Mouse (Mus musculus) neural tube, embryonic 13.5 days (tissue): ENCODE measurements at regions not wholly inside any gene's neighbourhood (a gene's known extent, or its start where the extent isn't known, plus 50 kb on each side); places are given as distances from the start of the nearest gene placed in this dataset.
"Not testable (repeated sequence)": the region's sequence is repeated elsewhere in the genome, so short reads cannot be mapped to it uniquely, and the experiment has no call there.

ENCODE experiments used
- ATAC-seq: fragments of 200-750 bp; cut with Nextera tagmentation; 2 replicates; pipeline ENCODE4 v1.8.0; 2017; ENCODE audit warnings: low read depth, mild to moderate bottlenecking, moderate TSS enrichment, moderate library complexity
- H3K27ac ChIP-seq: fragments of 300-500 bp; sonication (generic); replicated peaks from 2 replicates; pipeline ENCODE4 v1.5.1; 2015; ENCODE audit warnings: moderate library complexity, mild to moderate bottlenecking, inconsistent platforms
- H3K27me3 ChIP-seq: fragments of 300-500 bp; sonication (generic); 2 replicates; pipeline ENCODE4 v1.6.1; 2015; ENCODE audit warnings: mild to moderate bottlenecking, inconsistent platforms
- H3K36me3 ChIP-seq: fragments of 300-500 bp; sonication (generic); 2 replicates; pipeline ENCODE4 v1.6.1; 2015; ENCODE audit warnings: mild to moderate bottlenecking, inconsistent platforms
- H3K4me1 ChIP-seq: fragments of 300-500 bp; sonication (generic); replicated peaks from 2 replicates; pipeline ENCODE4 v1.6.1; 2015; ENCODE audit warnings: inconsistent platforms
- H3K4me2 ChIP-seq: fragments of 300-500 bp; sonication (generic); 2 replicates; pipeline ENCODE4 v1.6.1; 2015; ENCODE audit warnings: inconsistent platforms, mild to moderate bottlenecking, moderate library complexity
- H3K4me3 ChIP-seq: fragments of 300-500 bp; sonication (generic); 2 replicates; pipeline ENCODE4 v1.5.1; 2015; ENCODE audit warnings: mild to moderate bottlenecking, inconsistent platforms
- H3K9ac ChIP-seq: fragments of 300-500 bp; sonication (generic); 2 replicates; pipeline ENCODE4 v1.6.1; 2015; ENCODE audit warnings: moderate library complexity, mild to moderate bottlenecking, inconsistent platforms
- H3K9me3 ChIP-seq: fragments of 300-500 bp; sonication (generic); 2 replicates; pipeline ENCODE4 v1.6.1; 2016; ENCODE audit warnings: inconsistent platforms
- WGBS: fragments of 180-500 bp; shearing (Covaris S2); methylation state at CpG from one replicate; pipeline ENCODE4 v1.1.7; 2015; 5-methylcytosine and 5-hydroxymethylcytosine counted together

DNA sequence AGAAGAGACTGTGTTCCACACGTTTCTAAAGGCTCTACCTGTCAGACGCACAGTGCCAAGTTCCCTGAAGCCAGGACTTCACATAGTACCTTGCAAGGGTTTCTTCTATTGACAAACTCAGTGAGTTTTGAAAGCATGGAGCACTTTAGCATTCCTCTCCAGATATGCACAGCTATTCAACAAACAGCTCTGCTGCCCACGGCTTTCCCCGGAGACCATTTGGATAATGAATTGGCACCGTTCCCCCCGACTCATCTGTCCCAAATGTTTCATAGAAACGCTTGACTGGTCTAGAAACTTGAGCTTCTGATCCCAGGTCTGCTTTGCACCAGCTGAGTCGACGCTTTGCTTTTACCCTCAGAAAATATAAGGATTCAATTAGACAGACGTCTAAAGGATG lies 162.2 kb upstream of the St6galnac5 start:
- Histone ChIP-seq H3K27ac (no peak overlapping the region), H3K4me1 (peaks cover 16% of the 10 kb centered on the region), H3K27me3 (no peaks in the 10 kb centered on the region), H3K9ac (no peak overlapping the region), H3K9me3 (no peaks in the 10 kb centered on the region), H3K4me2 (no peak overlapping the region), H3K36me3 (no peaks in the 10 kb centered on the region), H3K4me3 (no peak overlapping the region)
- ATAC-seq, result 0 out of 2 replicates have a peak, but pooled peaks have one; percentile 33
- 49% methylated on average over 10 of the region's 10 CpGs for WGBS

DNA sequence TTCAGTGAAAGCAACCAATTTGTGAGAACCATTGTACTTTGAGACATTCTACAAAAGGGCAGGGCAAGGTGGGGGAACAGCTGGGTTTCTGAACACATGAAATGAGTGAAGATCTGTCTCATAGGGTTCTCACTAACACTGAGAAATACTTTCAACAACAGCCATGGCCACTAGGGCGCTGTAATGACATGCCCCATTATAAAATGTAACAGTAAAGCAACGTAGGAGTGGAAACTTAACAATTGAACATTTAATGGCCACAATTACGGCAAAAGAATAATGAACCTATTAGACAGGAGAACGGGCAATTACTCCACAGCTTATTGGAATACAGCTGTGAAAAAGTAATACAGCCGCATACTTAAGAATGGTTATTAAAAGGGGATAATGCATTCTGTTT lies 158.9 kb upstream of the St6galnac5 start:
- Histone ChIP-seq H3K4me3 (no peak overlapping the region), H3K9me3 (no peaks in the 10 kb centered on the region), H3K9ac (no peak overlapping the region), H3K4me2 (no peak overlapping the region), H3K4me1 (peaks cover 16% of the 10 kb centered on the region), H3K27me3 (no peaks in the 10 kb centered on the region), H3K27ac (0 out of 2 replicates have a peak overlapping the region, but pooled peaks have one; percentile 28), H3K36me3 (no peaks in the 10 kb centered on the region)
- ATAC-seq, result peak; percentile 44
- 41% methylated on average over 5 of the region's 5 CpGs for WGBS

- WGBS, result 91% methylated on average over 5 of the region's 5 CpGs
- no peak overlapping the region for H3K4me2 ChIP-seq
- ATAC-seq, result no peak
Observed at GRCm38 (mm10) chr3:153125335-153125734, 143.3 kb upstream of the St6galnac5 start.

GRCm38 (mm10) chr3:153121934-153122333 lies 139.9 kb upstream of the St6galnac5 start:
- Histone ChIP-seq H3K4me1 (no peaks in the 10 kb centered on the region), H3K27ac (no peak overlapping the region), H3K9me3 (no peaks in the 10 kb centered on the region), H3K9ac (no peak overlapping the region), H3K27me3 (no peaks in the 10 kb centered on the region), H3K4me2 (no peak overlapping the region), H3K4me3 (no peak overlapping the region), H3K36me3 (no peaks in the 10 kb centered on the region)
- WGBS, result 95% methylated on average over 10 of the region's 10 CpGs
- ATAC-seq, result no peak

More at GRCm38 (mm10) chr3:153125335-153125734, 143.3 kb upstream of the St6galnac5 start:
- no peaks in the 10 kb centered on the region for H3K36me3 ChIP-seq
- H3K9ac ChIP-seq, result no peak overlapping the region
- H3K4me1 ChIP-seq, result no peaks in the 10 kb centered on the region
- H3K4me3 ChIP-seq, result no peak overlapping the region
- no peaks in the 10 kb centered on the region for H3K27me3 ChIP-seq
- H3K27ac ChIP-seq, result no peak overlapping the region
- no peaks in the 10 kb centered on the region for H3K9me3 ChIP-seq

GRCm38 (mm10) chr3:153119142-153119541 lies 137.1 kb upstream of the St6galnac5 start:
- Histone ChIP-seq H3K27me3 (no peaks in the 10 kb centered on the region), H3K4me3 (no peak overlapping the region), H3K9ac (no peak overlapping the region), H3K9me3 (no peaks in the 10 kb centered on the region), H3K27ac (no peak overlapping the region), H3K4me2 (no peak overlapping the region), H3K4me1 (no peaks in the 10 kb centered on the region), H3K36me3 (no peaks in the 10 kb centered on the region)
- no peak for ATAC-seq
- 77% methylated on average over 5 of the region's 5 CpGs for WGBS

DNA sequence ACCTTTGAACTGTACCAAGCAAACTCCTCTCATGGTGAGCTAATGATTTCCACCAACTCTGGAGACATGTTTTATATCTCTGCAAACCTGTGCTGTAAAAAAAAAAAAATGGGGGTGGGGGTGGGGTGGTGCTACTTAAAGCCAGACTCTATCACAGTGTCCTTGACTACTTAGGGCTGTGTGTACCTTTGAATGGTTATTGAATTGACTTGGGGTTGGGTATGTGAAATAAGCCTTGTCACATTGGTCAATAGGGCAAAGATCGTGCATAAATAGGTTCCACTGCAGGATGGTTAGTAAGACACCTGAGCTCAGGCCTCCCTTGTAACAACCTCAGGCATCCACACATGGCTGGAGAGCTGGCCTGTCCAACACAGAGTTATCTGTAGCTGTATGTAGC lies 136.6 kb upstream of the St6galnac5 start:
- ATAC-seq, result no peak
- Histone ChIP-seq H3K4me2 (no peak overlapping the region), H3K27ac (no peak overlapping the region), H3K9ac (no peak overlapping the region), H3K4me3 (no peak overlapping the region), H3K27me3 (no peaks in the 10 kb centered on the region), H3K36me3 (no peaks in the 10 kb centered on the region), H3K9me3 (no peaks in the 10 kb centered on the region), H3K4me1 (no peaks in the 10 kb centered on the region)
- WGBS, result 85% methylated on average over 1 of the region's 1 CpGs

- no peaks in the 10 kb centered on the region for H3K9me3 ChIP-seq
- no peak overlapping the region for H3K4me3 ChIP-seq
- ATAC-seq, result no peak
- no peaks in the 10 kb centered on the region for H3K27me3 ChIP-seq
- H3K4me1 ChIP-seq, result no peaks in the 10 kb centered on the region
- H3K9ac ChIP-seq, result no peak overlapping the region
- WGBS, result 91% methylated on average over 5 of the region's 5 CpGs
- H3K36me3 ChIP-seq, result no peaks in the 10 kb centered on the region
- H3K27ac ChIP-seq, result no peak overlapping the region
- no peak overlapping the region for H3K4me2 ChIP-seq
Observed at GRCm38 (mm10) chr3:153105591-153105990, 123.5 kb upstream of the St6galnac5 start.

GRCm38 (mm10) chr3:153090572-153090971 lies 108.5 kb upstream of the St6galnac5 start:
- H3K4me2 ChIP-seq, H3K4me3 ChIP-seq, H3K9ac ChIP-seq, H3K27ac ChIP-seq, H3K36me3 ChIP-seq, H3K4me1 ChIP-seq, H3K9me3 ChIP-seq, ATAC-seq, H3K27me3 ChIP-seq: not testable (repeated sequence)
- 92% methylated on average over 4 of the region's 4 CpGs for WGBS

DNA sequence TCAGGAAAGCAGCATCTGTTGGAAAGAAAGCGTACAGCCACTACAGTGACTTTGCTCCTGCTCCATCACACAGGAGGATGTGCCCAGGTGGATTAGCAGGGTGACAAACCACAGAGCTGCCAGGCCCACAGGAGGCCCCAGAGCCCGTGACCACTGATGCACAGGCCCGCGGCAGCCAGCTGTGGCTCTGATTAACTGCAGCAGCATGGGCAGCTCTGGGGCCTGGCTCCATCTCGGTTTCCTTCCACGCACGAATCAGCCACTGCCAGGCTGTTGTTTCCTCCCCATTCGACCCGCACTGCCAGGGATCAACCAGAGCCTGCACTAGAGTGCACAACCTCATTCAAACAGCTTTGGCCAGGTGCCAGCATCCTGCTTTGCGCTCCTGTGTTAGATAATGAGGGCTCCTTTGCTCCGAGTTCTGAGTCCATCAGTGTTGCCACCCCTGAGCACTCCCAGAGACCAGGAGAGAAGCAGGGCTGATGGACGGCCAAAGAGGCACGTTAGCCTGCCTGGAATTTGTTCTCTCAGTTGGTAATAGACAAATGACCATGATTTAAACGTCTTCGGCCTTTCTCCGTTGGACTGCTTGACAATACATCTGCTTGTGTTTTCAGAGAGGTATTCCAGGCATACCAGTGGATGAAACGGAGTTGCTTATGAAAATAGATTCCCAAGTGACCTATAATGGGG lies 103.2 kb upstream of the St6galnac5 start:
- Histone ChIP-seq H3K4me2 (peak overlapping the region; percentile 47), H3K4me3 (no peak overlapping the region)
- WGBS, result 14% methylated on average over 17 of the region's 17 CpGs

DNA sequence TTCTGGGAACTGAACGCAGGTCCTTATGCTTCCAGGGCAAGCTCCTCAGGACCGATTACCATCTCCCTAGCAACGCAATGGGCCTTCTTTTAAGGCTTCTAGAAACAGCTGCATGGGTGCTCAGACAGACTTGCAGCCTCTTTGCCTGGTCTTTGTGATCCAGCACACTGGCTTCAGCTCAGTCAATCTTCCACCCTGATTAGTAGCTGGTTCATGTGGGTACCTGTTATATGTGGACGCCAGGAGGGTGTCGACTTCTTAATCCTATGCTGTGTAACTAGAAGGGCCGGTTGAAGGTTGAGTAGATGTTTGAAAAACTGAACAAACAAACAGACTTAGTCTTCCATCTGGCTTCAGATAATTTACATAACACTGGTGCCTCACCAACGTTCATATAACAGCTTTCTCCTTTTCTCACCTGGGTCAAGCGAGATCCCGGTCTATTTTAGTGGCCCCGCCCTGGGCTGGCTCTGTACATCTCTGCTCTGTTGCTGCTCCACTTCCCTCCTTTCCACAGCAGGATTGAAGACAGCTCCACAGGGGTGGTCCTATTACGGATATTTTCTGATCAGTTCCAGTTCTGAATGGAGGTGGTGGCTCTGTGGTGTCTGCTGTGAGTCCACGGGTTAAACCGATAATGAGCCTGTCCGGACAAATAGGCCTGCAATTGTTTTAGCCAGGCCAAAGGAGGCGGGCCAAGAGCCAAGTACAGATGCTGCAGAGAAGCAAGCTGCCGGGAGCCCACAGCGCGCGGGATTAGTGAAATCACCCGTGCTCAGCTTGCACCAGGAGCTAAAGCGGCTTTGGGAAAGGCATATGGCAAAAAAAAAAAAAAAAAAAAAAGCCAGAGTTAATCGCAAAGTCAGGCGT lies 102.4 kb upstream of the St6galnac5 start:
- ATAC-seq, result peak; percentile 69
- H3K27me3 ChIP-seq, result peaks cover 17% of the 10 kb centered on the region
- WGBS, result 38% methylated on average over 23 of the region's 23 CpGs
- H3K9ac ChIP-seq, result peak overlapping the region; percentile 49
- peak overlapping the region; percentile 47 for H3K4me2 ChIP-seq
- no peaks in the 10 kb centered on the region for H3K36me3 ChIP-seq
- H3K9me3 ChIP-seq, result no peaks in the 10 kb centered on the region
- no peak overlapping the region for H3K4me3 ChIP-seq
- H3K27ac ChIP-seq, result peak overlapping the region; percentile 74
- peaks cover 34% of the 10 kb centered on the region for H3K4me1 ChIP-seq

More for the DNA sequence above, 103.2 kb upstream of the St6galnac5 start:
- no peaks in the 10 kb centered on the region for H3K9me3 ChIP-seq
- H3K27me3 ChIP-seq, result peaks cover 17% of the 10 kb centered on the region
- peak overlapping the region; percentile 49 for H3K9ac ChIP-seq
- H3K27ac ChIP-seq, result peak overlapping the region; percentile 74
- H3K4me1 ChIP-seq, result peaks cover 34% of the 10 kb centered on the region
- peak; percentile 88 for ATAC-seq
- H3K36me3 ChIP-seq, result no peaks in the 10 kb centered on the region

DNA sequence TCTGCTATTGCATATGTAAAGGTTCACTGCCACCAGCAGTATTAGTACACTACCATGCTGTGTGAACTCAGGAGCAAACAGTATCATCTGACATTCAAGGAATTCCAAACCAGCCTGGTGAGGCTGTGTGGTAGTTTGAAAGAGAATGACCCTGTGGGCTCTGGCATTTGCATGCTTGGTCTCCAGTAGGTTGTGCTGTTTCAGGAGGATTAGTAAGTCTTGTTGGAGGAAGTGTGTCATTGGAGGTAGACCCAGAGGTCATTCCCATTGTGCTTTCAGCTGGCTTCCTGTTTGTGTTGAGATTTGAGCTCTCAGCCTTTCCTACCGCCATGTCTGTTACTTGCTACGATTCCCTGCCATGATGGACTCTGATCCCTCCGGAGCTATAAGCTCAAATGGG lies 98.3 kb upstream of the St6galnac5 start:
- H3K9me3 ChIP-seq, result no peaks in the 10 kb centered on the region
- H3K4me1 ChIP-seq, result peaks cover 32% of the 10 kb centered on the region
- H3K27ac ChIP-seq, result no peak overlapping the region
- no peak for ATAC-seq
- peaks cover 17% of the 10 kb centered on the region for H3K27me3 ChIP-seq
- no peak overlapping the region for H3K9ac ChIP-seq
- H3K36me3 ChIP-seq, result no peaks in the 10 kb centered on the region
- WGBS, result 79% methylated on average over 3 of the region's 3 CpGs
- H3K4me2 ChIP-seq, result no peak overlapping the region
- H3K4me3 ChIP-seq, result no peak overlapping the region

GRCm38 (mm10) chr3:153077846-153078703 lies 96.0 kb upstream of the St6galnac5 start:
- Histone ChIP-seq H3K36me3 (no peaks in the 10 kb centered on the region), H3K27ac (no peak overlapping the region), H3K9me3 (no peaks in the 10 kb centered on the region), H3K27me3 (peaks cover 17% of the 10 kb centered on the region), H3K9ac (no peak overlapping the region), H3K4me3 (no peak overlapping the region), H3K4me1 (peaks cover 9% of the 10 kb centered on the region; the same call in 1 of the 2 replicates), H3K4me2 (no peak overlapping the region)
- ATAC-seq, result no peak
- WGBS, result 75% methylated on average over 14 of the region's 14 CpGs
